Mouse (Mus musculus) kidney, embryonic 15.5 days (tissue): Measurements from ENCODE around the gene Add2. TPM values are rescaled to one million over a fixed set of nuclear protein-coding genes. Genes with fewer than 3 reads are reported as not detected.

Experiments used
- ATAC-seq: fragments of 200-750 bp; cut with Nextera tagmentation; replicated peaks from 2 replicates; pipeline ENCODE4 v1.8.0; 2017; ENCODE audit warnings: moderate TSS enrichment; ENCODE audit not compliant: low FRiP score
- H3K27ac ChIP-seq: fragments of 300-500 bp; sonication (generic); 2 replicates; pipeline ENCODE4 v1.5.1; 2015; ENCODE audit warnings: mild to moderate bottlenecking, inconsistent platforms
- H3K27me3 ChIP-seq: fragments of 300-500 bp; sonication (generic); 2 replicates; pipeline ENCODE4 v1.6.1; 2015; ENCODE audit warnings: inconsistent platforms
- H3K36me3 ChIP-seq: fragments of 300-500 bp; sonication (generic); 2 replicates; pipeline ENCODE4 v1.6.1; 2015; ENCODE audit warnings: inconsistent platforms
- H3K4me1 ChIP-seq: fragments of 300-500 bp; sonication (generic); 2 replicates; pipeline ENCODE4 v1.6.1; 2015; ENCODE audit warnings: inconsistent platforms
- H3K4me2 ChIP-seq: fragments of 300-500 bp; sonication (generic); 2 replicates; pipeline ENCODE4 v1.6.1; 2015; ENCODE audit warnings: moderate library complexity, mild to moderate bottlenecking, inconsistent platforms
- H3K4me3 ChIP-seq: fragments of 300-500 bp; sonication (generic); replicated peaks from 2 replicates; pipeline ENCODE4 v1.5.1; 2015; ENCODE audit warnings: mild to moderate bottlenecking, inconsistent platforms
- H3K9ac ChIP-seq: fragments of 300-500 bp; sonication (generic); 2 replicates; pipeline ENCODE4 v1.6.1; 2015; ENCODE audit warnings: mild to moderate bottlenecking, inconsistent platforms
- H3K9me3 ChIP-seq: fragments of 300-500 bp; sonication (generic); replicated peaks from 2 replicates; pipeline ENCODE4 v1.6.1; 2016; ENCODE audit warnings: inconsistent platforms
- WGBS: fragments of 180-500 bp; shearing (Covaris S2); methylation state at CpG from one replicate; pipeline ENCODE4 v1.1.7; 2015; ENCODE audit warnings: mixed read lengths; 5-methylcytosine and 5-hydroxymethylcytosine counted together
- polyA plus RNA-seq: library from polyadenylated mRNA; unstranded; fragments of >200 nt; fragmentation: Nextera tagmentation; extraction: Ambion mirVana; gene quantifications from 2 replicates; pipeline ENCODE4 v1.2.1, GENCODE M21; 2015

Add2 gene
- polyA plus RNA-seq, 1 experiment from 2014 or later = 7.2 TPM

GRCm38 (mm10) chr6:86125761-86126160 lies 97.3 kb downstream of the Add2 start:
- no peaks in the 10 kb centered on the region for H3K4me1 ChIP-seq
- ATAC-seq = no peak
- H3K4me2 ChIP-seq = no peak overlapping the region
- H3K36me3 ChIP-seq = no peaks in the 10 kb centered on the region
- no peak overlapping the region for H3K9ac ChIP-seq
- no peaks in the 10 kb centered on the region for H3K9me3 ChIP-seq
- WGBS = 81% methylated on average over 4 of the region's 4 CpGs
- no peak overlapping the region for H3K4me3 ChIP-seq
- no peak overlapping the region for H3K27ac ChIP-seq
- H3K27me3 ChIP-seq = no peaks in the 10 kb centered on the region

DNA sequence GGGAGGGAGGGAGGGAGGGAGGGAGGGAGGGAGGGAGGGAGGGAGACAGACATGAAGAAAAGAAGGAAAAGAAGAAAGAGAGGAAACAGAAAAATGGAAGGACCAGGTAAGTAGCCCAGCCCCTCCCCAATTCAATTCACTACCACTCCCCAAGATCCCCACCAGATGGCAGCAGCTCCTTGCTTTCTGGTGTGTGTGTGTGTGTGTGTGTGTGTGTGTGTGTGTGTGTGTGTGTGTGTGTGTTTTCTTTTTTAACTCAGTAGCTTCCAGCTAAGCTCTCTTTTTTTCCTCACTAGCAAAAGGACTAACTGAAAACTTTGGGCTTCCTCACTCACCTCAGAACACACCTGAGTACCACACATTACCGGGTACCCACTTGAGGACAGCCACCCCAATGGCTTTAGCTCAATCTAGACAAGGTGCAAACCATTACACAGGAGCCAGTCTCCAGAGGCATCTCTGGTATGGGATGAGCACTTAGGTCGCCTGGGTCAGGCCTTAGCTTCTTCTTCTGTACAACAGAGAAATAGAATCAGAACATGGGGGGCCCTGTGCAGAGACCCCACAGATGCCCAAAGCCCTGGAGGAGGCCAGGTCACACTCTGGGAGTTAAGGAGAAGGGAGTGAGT lies 98.6 kb downstream of the Add2 start:
- no peaks in the 10 kb centered on the region for H3K27me3 ChIP-seq
- no peak overlapping the region for H3K4me2 ChIP-seq
- H3K4me3 ChIP-seq = no peak overlapping the region
- H3K36me3 ChIP-seq = no peaks in the 10 kb centered on the region
- no peaks in the 10 kb centered on the region for H3K4me1 ChIP-seq
- WGBS = 62% methylated on average over 2 of the region's 2 CpGs
- H3K9me3 ChIP-seq = no peaks in the 10 kb centered on the region
- no peak overlapping the region for H3K9ac ChIP-seq
- ATAC-seq = 0 out of 2 replicates have a peak, but pooled peaks have one; percentile 33
- no peak overlapping the region for H3K27ac ChIP-seq

DNA sequence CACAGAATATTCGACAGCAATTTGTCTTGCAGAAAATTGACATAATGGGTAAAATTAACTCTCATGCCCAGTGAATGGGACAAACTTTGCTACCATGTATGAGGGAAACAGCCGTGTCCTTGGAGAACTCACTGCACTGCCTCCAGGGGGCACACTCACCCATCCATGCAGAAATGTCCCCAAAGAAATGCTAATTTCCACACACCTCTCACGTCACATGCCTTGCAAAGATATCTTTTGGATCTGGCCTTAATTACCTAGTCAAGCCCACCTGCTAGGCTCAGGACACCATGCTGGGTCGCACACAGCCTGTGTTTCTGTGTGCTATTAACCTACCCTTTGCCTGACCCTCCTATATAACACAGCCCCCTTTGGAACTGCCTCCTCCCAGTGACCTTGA lies 100.0 kb downstream of the Add2 start:
- Histone ChIP-seq H3K4me1 (no peaks in the 10 kb centered on the region), H3K36me3 (no peaks in the 10 kb centered on the region), H3K27ac (no peak overlapping the region), H3K9me3 (no peaks in the 10 kb centered on the region), H3K4me3 (no peak overlapping the region), H3K27me3 (no peaks in the 10 kb centered on the region), H3K9ac (no peak overlapping the region), H3K4me2 (no peak overlapping the region)
- 58% methylated on average over 4 of the region's 4 CpGs for WGBS
- no peak for ATAC-seq

GRCm38 (mm10) chr6:86129872-86130498 lies 101.5 kb downstream of the Add2 start:
- Histone ChIP-seq H3K4me2 (no peak overlapping the region), H3K9me3 (no peaks in the 10 kb centered on the region)

DNA sequence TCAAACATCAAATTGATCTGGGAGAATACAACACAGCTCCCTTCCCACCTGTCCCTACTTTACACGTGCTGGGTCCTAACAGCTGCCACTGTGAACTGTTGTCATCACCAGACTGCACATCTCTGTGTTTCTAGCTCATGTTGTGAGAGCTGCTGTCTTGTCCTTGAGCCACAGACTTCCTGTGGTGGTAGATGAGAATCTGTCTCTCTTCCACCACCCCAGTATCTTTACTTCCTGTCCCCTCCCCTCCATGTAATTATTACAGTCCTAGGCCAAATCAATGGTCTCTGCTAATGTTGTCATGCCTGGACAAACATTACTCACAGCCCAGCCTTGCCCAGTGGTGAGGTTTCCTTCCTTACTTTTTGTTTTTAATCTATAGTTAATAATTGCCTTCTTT lies 105.4 kb downstream of the Add2 start:
- Histone ChIP-seq H3K36me3 (no peaks in the 10 kb centered on the region), H3K27ac (no peak overlapping the region), H3K4me1 (no peaks in the 10 kb centered on the region), H3K27me3 (no peaks in the 10 kb centered on the region), H3K4me2 (no peak overlapping the region), H3K9ac (no peak overlapping the region), H3K4me3 (no peak overlapping the region), H3K9me3 (no peaks in the 10 kb centered on the region)
- no peak for ATAC-seq
- 72% methylated on average over 1 of the region's 1 CpGs for WGBS

More at GRCm38 (mm10) chr6:86129872-86130498, 101.5 kb downstream of the Add2 start:
- no peak overlapping the region for H3K27ac ChIP-seq
- H3K4me1 ChIP-seq = no peaks in the 10 kb centered on the region
- ATAC-seq = no peak
- H3K4me3 ChIP-seq = no peak overlapping the region
- H3K9ac ChIP-seq = no peak overlapping the region
- H3K36me3 ChIP-seq = no peaks in the 10 kb centered on the region
- 63% methylated on average over 9 of the region's 9 CpGs for WGBS
- no peaks in the 10 kb centered on the region for H3K27me3 ChIP-seq

- H3K27me3 ChIP-seq = no peaks in the 10 kb centered on the region
- no peak overlapping the region for H3K27ac ChIP-seq
- no peak overlapping the region for H3K9ac ChIP-seq
- no peaks in the 10 kb centered on the region for H3K4me1 ChIP-seq
- ATAC-seq = no peak
- no peak overlapping the region for H3K4me2 ChIP-seq
- H3K9me3 ChIP-seq = no peaks in the 10 kb centered on the region
- WGBS = 93% methylated on average over 3 of the region's 3 CpGs
- H3K4me3 ChIP-seq = no peak overlapping the region
- no peaks in the 10 kb centered on the region for H3K36me3 ChIP-seq
These were observed 107.7 kb downstream of the Add2 start for GRCm38 (mm10) chr6:86136206-86136605.

- WGBS = 74% methylated on average over 6 of the region's 6 CpGs
- Histone ChIP-seq H3K27me3 (no peaks in the 10 kb centered on the region), H3K27ac (no peak overlapping the region), H3K9me3 (no peaks in the 10 kb centered on the region), H3K4me2 (no peak overlapping the region), H3K4me3 (no peak overlapping the region), H3K36me3 (no peaks in the 10 kb centered on the region), H3K9ac (no peak overlapping the region), H3K4me1 (no peaks in the 10 kb centered on the region)
- ATAC-seq = no peak
These were observed 112.8 kb downstream of the Add2 start for GRCm38 (mm10) chr6:86141284-86141683.

GRCm38 (mm10) chr6:86141820-86142219 lies 113.3 kb downstream of the Add2 start:
- H3K4me3 ChIP-seq = no peak overlapping the region
- no peaks in the 10 kb centered on the region for H3K9me3 ChIP-seq
- no peaks in the 10 kb centered on the region for H3K36me3 ChIP-seq
- WGBS = 14% methylated on average over 3 of the region's 3 CpGs
- H3K9ac ChIP-seq = no peak overlapping the region
- no peaks in the 10 kb centered on the region for H3K27me3 ChIP-seq
- H3K4me1 ChIP-seq = no peaks in the 10 kb centered on the region
- H3K4me2 ChIP-seq = no peak overlapping the region
- ATAC-seq = no peak
- H3K27ac ChIP-seq = no peak overlapping the region

DNA sequence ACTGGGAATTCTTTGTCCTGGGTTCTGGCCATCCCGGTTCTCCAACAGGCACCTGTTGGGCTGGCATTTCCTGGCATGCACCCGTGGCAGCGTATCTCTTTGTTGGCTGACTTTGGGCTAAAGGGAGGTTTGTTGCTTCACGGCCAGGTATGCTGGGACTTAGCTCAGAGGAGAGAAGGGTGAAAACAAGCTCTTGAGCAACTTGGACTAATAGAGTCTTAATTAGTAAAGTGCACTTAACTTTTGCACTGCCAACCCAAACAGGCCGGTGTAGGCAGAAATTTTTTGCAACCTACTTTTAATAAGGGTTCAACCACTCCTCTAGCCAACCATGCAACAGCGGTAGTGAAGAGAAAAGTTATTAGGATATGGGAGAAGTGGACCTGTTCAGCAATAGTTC lies 116.5 kb downstream of the Add2 start:
- Histone ChIP-seq H3K27me3 (no peaks in the 10 kb centered on the region), H3K9ac (no peak overlapping the region), H3K4me3 (no peak overlapping the region), H3K9me3 (no peaks in the 10 kb centered on the region), H3K36me3 (no peaks in the 10 kb centered on the region), H3K27ac (no peak overlapping the region), H3K4me1 (no peaks in the 10 kb centered on the region), H3K4me2 (no peak overlapping the region)
- 94% methylated on average over 6 of the region's 6 CpGs for WGBS
- ATAC-seq = no peak

DNA sequence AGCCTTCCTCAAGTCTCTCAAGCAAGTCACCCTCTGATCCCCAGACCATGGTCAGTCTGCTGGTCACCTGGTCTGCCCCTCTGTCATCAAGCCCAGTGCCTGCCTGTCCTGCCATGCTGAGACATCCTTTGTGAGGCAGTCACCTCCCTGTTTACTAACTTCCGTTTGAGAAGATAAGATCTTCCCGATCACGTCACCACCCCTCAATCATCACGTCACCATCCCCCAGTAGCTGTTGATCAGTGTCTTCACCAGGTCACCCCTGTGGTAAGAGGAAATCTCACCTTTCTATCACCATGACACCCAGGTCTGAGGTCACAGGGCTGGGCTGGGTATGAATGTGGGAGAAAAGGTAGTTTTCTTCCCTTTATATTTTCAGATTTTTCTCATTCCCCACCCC lies 120.0 kb downstream of the Add2 start:
- Histone ChIP-seq H3K36me3 (no peaks in the 10 kb centered on the region), H3K27ac (no peak overlapping the region), H3K4me2 (no peak overlapping the region), H3K4me1 (no peaks in the 10 kb centered on the region), H3K9ac (no peak overlapping the region), H3K4me3 (no peak overlapping the region), H3K9me3 (no peaks in the 10 kb centered on the region), H3K27me3 (no peaks in the 10 kb centered on the region)
- no peak for ATAC-seq
- WGBS = 46% methylated on average over 4 of the region's 4 CpGs

GRCm38 (mm10) chr6:86149001-86149400 lies 120.5 kb downstream of the Add2 start:
- no peak for ATAC-seq
- Histone ChIP-seq H3K4me1 (no peaks in the 10 kb centered on the region), H3K36me3 (no peaks in the 10 kb centered on the region), H3K4me3 (no peak overlapping the region), H3K27ac (no peak overlapping the region), H3K9ac (no peak overlapping the region), H3K27me3 (no peaks in the 10 kb centered on the region), H3K4me2 (no peak overlapping the region), H3K9me3 (no peaks in the 10 kb centered on the region)
- WGBS = 65% methylated on average over 4 of the region's 4 CpGs

GRCm38 (mm10) chr6:86152676-86153075 lies 124.2 kb downstream of the Add2 start:
- no peak overlapping the region for H3K4me2 ChIP-seq
- no peak for ATAC-seq
- H3K27ac ChIP-seq = no peak overlapping the region
- peaks cover 6% of the 10 kb centered on the region; the same call in 1 of the 2 replicates for H3K4me1 ChIP-seq
- no peaks in the 10 kb centered on the region; the same call in 1 of the 2 replicates for H3K27me3 ChIP-seq
- H3K9me3 ChIP-seq = no peaks in the 10 kb centered on the region
- H3K36me3 ChIP-seq = no peaks in the 10 kb centered on the region
- no peak overlapping the region for H3K9ac ChIP-seq
- 91% methylated on average over 7 of the region's 7 CpGs for WGBS
- H3K4me3 ChIP-seq = no peak overlapping the region
